Mouse (Mus musculus) MEL (cell line): ENCODE measurements at regions not wholly inside any gene's neighbourhood (a gene's known extent, or its start where the extent isn't known, plus 50 kb on each side); places are given as distances from the start of the nearest gene placed in this dataset.

Experiments
- DNase-seq: peaks from one replicate; pipeline ENCODE4 v3.0.0; 2011; ENCODE audit warnings: low read depth, low spot score
- H3K27ac ChIP-seq: 2 replicates; pipeline ENCODE4 v1.5.1; 2012; ENCODE audit warnings: low read depth, mild to moderate bottlenecking, control low read depth, low read length, moderate library complexity; ENCODE audit not compliant: control insufficient read depth
- H3K27me3 ChIP-seq, 2 experiments: fragments of 150-350 bp in 1 of 2; sonication (generic) in 1 of 2; 2 replicates each; pipeline ENCODE4 v1.6.1; 2012; ENCODE audit warnings: low read length in 2 of 2, mild to moderate bottlenecking in 2 of 2, improper control_type of control experiment in 1 of 2, moderate library complexity in 1 of 2; ENCODE audit not compliant: insufficient read depth in 2 of 2, control insufficient read depth in 1 of 2
- H3K36me3 ChIP-seq, 2 experiments: 2 replicates each; pipeline ENCODE4 v1.6.1; 2012 to 2014; ENCODE audit warnings: low read length in 2 of 2, improper control_type of control experiment in 1 of 2, inconsistent platforms in 1 of 2, mild to moderate bottlenecking in 1 of 2; ENCODE audit not compliant: insufficient read depth in 2 of 2, control insufficient read depth in 1 of 2
- H3K4me1 ChIP-seq, 2 experiments: fragments of 150-350 bp in 1 of 2; sonication (generic) in 1 of 2; 2 replicates each; pipeline ENCODE4 v1.6.1; 2012; ENCODE audit warnings: low read length in 2 of 2, improper control_type of control experiment in 1 of 2, mild to moderate bottlenecking in 1 of 2; ENCODE audit not compliant: insufficient read depth in 2 of 2, control insufficient read depth in 1 of 2
- H3K4me3 ChIP-seq, 2 experiments: fragments of 150-350 bp in 1 of 2; sonication (generic) in 1 of 2; 2 replicates each; pipeline ENCODE4 v1.5.1; 2012; ENCODE audit warnings: low read depth in 2 of 2, low read length in 2 of 2, mild to moderate bottlenecking in 2 of 2, moderate library complexity in 2 of 2, control low read depth in 1 of 2, improper control_type of control experiment in 1 of 2; ENCODE audit not compliant: control insufficient read depth in 1 of 2, insufficient read depth in 1 of 2
- H3K79me2 ChIP-seq: 2 replicates; pipeline ENCODE4 v1.6.1; 2012; ENCODE audit warnings: mild to moderate bottlenecking, low read length, moderate library complexity; ENCODE audit not compliant: control insufficient read depth, poor library complexity, insufficient read depth
- H3K9ac ChIP-seq: 2 replicates; pipeline ENCODE4 v1.6.1; 2012; ENCODE audit warnings: low read depth, mild to moderate bottlenecking, control low read depth, low read length, moderate library complexity; ENCODE audit not compliant: control insufficient read depth, poor library complexity, severe bottlenecking
- H3K9me3 ChIP-seq: fragments of 150-350 bp; sonication (generic); replicated peaks from 2 replicates; pipeline ENCODE4 v1.6.1; 2012; ENCODE audit warnings: mild to moderate bottlenecking, low read length, improper control_type of control experiment, moderate library complexity; ENCODE audit not compliant: insufficient read depth
- BHLHE40 ChIP-seq: IDR thresholded peaks from 2 replicates; pipeline ENCODE4 v1.6.1; 2012; ENCODE audit warnings: low read depth, mild to moderate bottlenecking, inconsistent platforms, low read length, improper control_type of control experiment, borderline replicate concordance
- CHD2 ChIP-seq: IDR thresholded peaks from 2 replicates; pipeline ENCODE4 v1.6.1; 2011; ENCODE audit warnings: low read length, improper control_type of control experiment
- CTCF ChIP-seq, 3 experiments: IDR thresholded peaks in 2 of 3; conservative IDR thresholded peaks in 1 of 3; 2 replicates each; pipeline ENCODE4 v1.5.1; 2011 to 2012; ENCODE audit warnings: low read length in 3 of 3, low read depth in 2 of 3, mild to moderate bottlenecking in 2 of 3, improper control_type of control experiment in 1 of 3, inconsistent platforms in 1 of 3, mixed read lengths in 1 of 3, moderate library complexity in 1 of 3; ENCODE audit not compliant: control insufficient read depth in 1 of 3, insufficient read depth in 1 of 3, poor library complexity in 1 of 3, severe bottlenecking in 1 of 3
- EP300 ChIP-seq, 2 experiments: IDR thresholded peaks; 2 replicates each; pipeline ENCODE4 v1.6.1; 2011; ENCODE audit warnings: improper control_type of control experiment in 2 of 2, low read length in 2 of 2, low read depth in 1 of 2, mild to moderate bottlenecking in 1 of 2
- GABPA ChIP-seq: IDR thresholded peaks from 2 replicates; pipeline ENCODE4 v1.6.1; 2012; ENCODE audit warnings: low read depth, mild to moderate bottlenecking, inconsistent platforms, low read length, improper control_type of control experiment, moderate library complexity
- GATA1 ChIP-seq: IDR thresholded peaks from 2 replicates; pipeline ENCODE4 v1.6.1; 2011; ENCODE audit warnings: low read depth, low read length, improper control_type of control experiment
- HCFC1 ChIP-seq: IDR thresholded peaks from 2 replicates; pipeline ENCODE4 v1.6.1; 2012; ENCODE audit warnings: low read depth, mild to moderate bottlenecking, inconsistent platforms, low read length, improper control_type of control experiment, moderate library complexity
- JUND ChIP-seq: IDR thresholded peaks from 2 replicates; pipeline ENCODE4 v1.6.1; 2011; ENCODE audit warnings: low read depth, mild to moderate bottlenecking, improper control_type of control experiment, low read length
- MAFK ChIP-seq: IDR thresholded peaks from 2 replicates; pipeline ENCODE4 v1.6.1; 2011; ENCODE audit warnings: low read depth, mild to moderate bottlenecking, low read length, improper control_type of control experiment, borderline replicate concordance
- MAZ ChIP-seq: IDR thresholded peaks from 2 replicates; pipeline ENCODE4 v1.6.1; 2012; ENCODE audit warnings: low read depth, mild to moderate bottlenecking, inconsistent platforms, low read length, improper control_type of control experiment
- MXI1 ChIP-seq: IDR thresholded peaks from 2 replicates; pipeline ENCODE4 v1.6.1; 2011; ENCODE audit warnings: mild to moderate bottlenecking, low read depth, low read length, improper control_type of control experiment
- MYB ChIP-seq: IDR thresholded peaks from 2 replicates; pipeline ENCODE4 v1.6.1; 2011; ENCODE audit warnings: mild to moderate bottlenecking, low read depth, low read length, improper control_type of control experiment
- MYC ChIP-seq: IDR thresholded peaks from 2 replicates; pipeline ENCODE4 v1.6.1; 2011; ENCODE audit warnings: low read depth, mild to moderate bottlenecking, low read length, improper control_type of control experiment, moderate library complexity
- POLR2AphosphoS5 ChIP-seq: IDR thresholded peaks from 2 replicates; pipeline ENCODE4 v1.6.1; 2012; ENCODE audit warnings: low read depth, borderline replicate concordance, mild to moderate bottlenecking, inconsistent platforms, low read length, moderate library complexity, mixed read lengths
- RCOR1 ChIP-seq: IDR thresholded peaks from 2 replicates; pipeline ENCODE4 v1.6.1; 2012; ENCODE audit warnings: low read depth, mild to moderate bottlenecking, inconsistent platforms, low read length, improper control_type of control experiment
- SMC3 ChIP-seq: IDR thresholded peaks from 2 replicates; pipeline ENCODE4 v1.6.1; 2011; ENCODE audit warnings: low read depth, low read length, improper control_type of control experiment
- TAL1 ChIP-seq: IDR thresholded peaks from 2 replicates; pipeline ENCODE4 v1.6.1; 2012; ENCODE audit warnings: mild to moderate bottlenecking, inconsistent platforms, low read length, moderate library complexity, mixed read lengths
- TCF12 ChIP-seq: IDR thresholded peaks from 2 replicates; pipeline ENCODE4 v1.6.1; 2014; ENCODE audit warnings: low read depth, mild to moderate bottlenecking, inconsistent platforms, low read length, improper control_type of control experiment, moderate library complexity
- USF1 ChIP-seq: IDR thresholded peaks from 2 replicates; pipeline ENCODE4 v1.6.1; 2014; ENCODE audit warnings: low read depth, mild to moderate bottlenecking, inconsistent platforms, low read length, improper control_type of control experiment, moderate library complexity
- ZMIZ1 ChIP-seq: IDR thresholded peaks from 2 replicates; pipeline ENCODE4 v1.6.1; 2012; ENCODE audit warnings: low read depth, mild to moderate bottlenecking, inconsistent platforms, low read length, improper control_type of control experiment, moderate library complexity
- ZNF384 ChIP-seq: IDR thresholded peaks from 2 replicates; pipeline ENCODE4 v1.6.1; 2012; ENCODE audit warnings: low read depth, mild to moderate bottlenecking, inconsistent platforms, low read length, improper control_type of control experiment

- TF ChIP-seq HCFC1, result no peak
- no peak; the same call in 1 of the 2 replicates for TF ChIP-seq CHD2
Measured at GRCm38 (mm10) chr12:12488090-12488489, 226.2 kb downstream of the Fam49a start (continued).

GRCm38 (mm10) chr12:12486656-12487356 is 224.9 kb downstream of the Fam49a start:
- H3K4me3 ChIP-seq, result no peak overlapping the region
- peaks cover 0 to 20% of the 10 kb centered on the region in 2 experiments; a peak in 2 of 4 replicates for H3K36me3 ChIP-seq
- no peak overlapping the region for H3K27ac ChIP-seq
- TF ChIP-seq TAL1 (peak; percentile 71), JUND (no peak), EP300 (IDR thresholded peaks at IDR 0.05; ENCODE audit: low read depth in 1 of 2, low read length in 2 of 2) (peak; percentile 46 to 49; a peak in 3 of 4 replicates), USF1 (no peak), TCF12 (peak; percentile 43; the same call in 1 of the 2 replicates), ZMIZ1 (no peak), MYC (no peak), ZNF384 (no peak), POLR2AphosphoS5 (no peak), GATA1 (0 out of 2 replicates have a peak, but pooled peaks have one; percentile 39), RCOR1 (peak; percentile 33; the same call in 1 of the 2 replicates)
- TF ChIP-seq, all 39 proteins: peak for 5
- Histone ChIP-seq H3K4me1 (peaks cover 13 to 17% of the 10 kb centered on the region in 2 experiments), H3K9ac (no peak overlapping the region), H3K79me2 (no peaks in the 10 kb centered on the region), H3K9me3 (no peaks in the 10 kb centered on the region), H3K27me3 (no peaks in the 10 kb centered on the region)
- DNase-seq, result peak; percentile 22

DNA sequence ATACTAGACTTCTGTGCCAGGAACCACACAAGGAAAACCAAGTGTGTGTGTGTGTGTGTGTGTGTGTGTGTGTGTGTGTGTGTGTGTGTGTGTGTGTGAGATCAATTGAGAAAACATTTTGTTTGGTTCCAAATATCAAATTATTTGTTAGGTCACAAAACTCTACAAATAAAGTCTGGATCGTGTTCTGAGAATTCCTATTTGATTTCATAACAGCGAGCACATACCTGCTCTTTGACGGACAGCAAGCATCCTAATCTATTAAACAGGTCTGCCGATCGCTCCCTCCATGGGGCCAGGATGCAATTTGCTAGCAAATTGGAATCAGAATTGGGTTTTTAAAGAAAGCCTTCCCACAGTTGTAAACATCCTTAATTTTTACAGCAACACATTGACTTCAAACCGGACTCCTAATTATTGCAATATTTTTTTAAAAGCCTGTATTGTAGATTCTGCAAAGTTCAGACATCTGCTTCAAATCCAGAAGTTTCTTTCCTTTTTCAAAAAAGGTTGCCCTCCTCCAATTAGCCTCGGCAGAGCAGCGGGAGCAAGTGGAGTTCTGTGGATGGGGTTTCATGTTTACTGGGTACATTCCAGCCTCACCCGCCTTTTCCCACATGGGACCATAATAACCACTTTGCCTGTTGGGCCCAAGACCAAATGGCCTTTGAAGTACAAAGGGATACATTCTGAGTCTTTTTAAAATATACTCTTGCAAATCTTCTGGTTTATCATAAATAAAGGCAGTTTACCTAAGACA is 223.2 kb downstream of the Fam49a start:
- TF ChIP-seq HCFC1 (no peak), MAZ (no peak), SMC3 (no peak), MXI1 (no peak), GABPA (no peak), MYB (no peak), CTCF (IDR thresholded peaks at IDR 0.05 in 2 of 3, conservative IDR thresholded peaks at IDR 0.05 in 1 of 3; ENCODE audit: control insufficient read depth in 1 of 3, insufficient read depth in 1 of 3, low read depth in 2 of 3, low read length in 3 of 3, poor library complexity in 1 of 3, severe bottlenecking in 1 of 3) (no peak), CHD2 (no peak), GATA1 (no peak), TCF12 (no peak), BHLHE40 (no peak), MAFK (no peak)
- DNase-seq, result no peak
- Histone ChIP-seq H3K79me2 (no peaks in the 10 kb centered on the region), H3K27ac (no peak overlapping the region), H3K36me3 (peaks cover 0 to 20% of the 10 kb centered on the region in 2 experiments; a peak in 2 of 4 replicates), H3K27me3 (no peaks in the 10 kb centered on the region), H3K9me3 (no peaks in the 10 kb centered on the region), H3K4me3 (no peak overlapping the region), H3K4me1 (peaks cover 14 to 17% of the 10 kb centered on the region in 2 experiments), H3K9ac (no peak overlapping the region)
